Mouse (Mus musculus) heart, postnatal 10 days (tissue): Measurements from ENCODE around the gene Gatc. TPM values are rescaled to one million over a fixed set of nuclear protein-coding genes. Genes with fewer than 3 reads are reported as not detected.

ENCODE experiments used
- DNase-seq, 2 experiments: peaks; one replicate each; pipeline ENCODE4 v3.0.0; 2021
- intact Hi-C: fragments of 180-260 bp; cut with DNase I; formaldehyde crosslinking; loops from one replicate; pipeline ENCODE4 v1.15.1; 2025
- total RNA-seq, 2 experiments: library from RNA; stranded (reverse); gene quantifications; 2 replicates each; pipeline ENCODE4 v1.2.3; 2021

The Gatc gene
- total RNA-seq, 2 experiments from 2014 or later, result 16.7 to 18.2 TPM

DNA sequence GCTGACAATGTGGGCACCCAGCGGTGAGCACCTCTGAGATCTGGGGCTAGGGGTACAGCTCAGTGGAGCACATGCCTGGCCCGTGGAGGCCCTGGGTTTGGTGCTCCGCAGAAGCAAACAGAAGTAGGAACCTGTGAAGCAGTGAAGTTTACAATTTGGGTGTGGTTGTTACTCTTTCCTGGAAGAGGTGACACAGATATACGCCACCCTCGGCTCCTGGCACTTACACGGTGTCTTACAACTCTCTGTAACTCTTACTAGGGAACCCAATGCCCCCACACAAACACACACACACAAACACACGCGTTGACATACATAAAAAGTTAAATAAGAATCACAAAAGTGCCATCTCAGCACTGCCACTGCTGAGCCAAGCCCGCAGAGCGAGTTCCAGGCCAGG, 44.6 kb downstream of the Gatc start:
- intact Hi-C loops, result no loop called here
- no peak for DNase-seq

- intact Hi-C loops, result loop anchor here (5.0 kb wide), 1 partner anchor 33 kb away; the partner anchor contains the start of gene Srsf9
- DNase-seq, result no peak
Observed at GRCm38 (mm10) chr5:115294173-115294572, 46.8 kb downstream of the Gatc start.

- intact Hi-C loops, result loop anchor here (5.0 kb wide), 1 partner anchor 58 kb away; the partner anchor contains the start of genes Gatc and Triap1
Observed at GRCm38 (mm10) chr5:115284735-115285134, 56.2 kb downstream of the Gatc start.

More at GRCm38 (mm10) chr5:115284735-115285134, 56.2 kb downstream of the Gatc start:
- no peak for DNase-seq

Other genes starting within 250 kb of the Gatc start
- not detected for gene Gm10401, start 242.9 kb downstream of the Gatc start, total RNA-seq
- 100 to 1,000 TPM; 198 to 202 TPM for gene Acads, start 221.8 kb downstream of the Gatc start, total RNA-seq
- gene Unc119b, start 206.2 kb downstream of the Gatc start, total RNA-seq, result 10 to 100 TPM; 23.8 TPM
- 10 to 100 TPM; 72.9 to 85.0 TPM for gene Mlec, start 183.0 kb downstream of the Gatc start, total RNA-seq
- 1 to 10 TPM; 6.4 to 6.6 TPM for gene Cabp1, start 146.8 kb downstream of the Gatc start, total RNA-seq
- 10 to 100 TPM; 28.9 to 30.8 TPM for gene Pop5, start 105.3 kb downstream of the Gatc start, total RNA-seq
- 100 to 1,000 TPM; 296 to 317 TPM for gene Rnf10, start 68.3 kb downstream of the Gatc start, total RNA-seq
- gene Coq5, start 61.5 kb downstream of the Gatc start, total RNA-seq, result 100 to 1,000 TPM; 131 to 134 TPM
- 100 to 1,000 TPM; 183 to 245 TPM for gene Dynll1, start 40.2 kb downstream of the Gatc start, total RNA-seq
- gene Srsf9, start 14.0 kb downstream of the Gatc start, total RNA-seq, result 10 to 100 TPM; 35.5 to 39.1 TPM
- gene Triap1, start within 50 bp of the Gatc start, total RNA-seq, result 10 to 100 TPM; 23.2 to 24.3 TPM
- 100 to 1,000 TPM; 464 to 577 TPM for gene Cox6a1, start 7.8 kb upstream of the Gatc start, total RNA-seq
- gene Msi1, start 88.4 kb upstream of the Gatc start, total RNA-seq, result 1 to 10 TPM; 3.1 to 4.3 TPM
- not detected for gene Pla2g1b, start 125.1 kb upstream of the Gatc start, total RNA-seq
- gene Sirt4, start 143.5 kb upstream of the Gatc start, total RNA-seq, result 10 to 100 TPM; 14.3 to 20.2 TPM
- 10 to 100 TPM; 58.9 to 64.7 TPM for gene Pxn, start 165.5 kb upstream of the Gatc start, total RNA-seq
- gene Rplp0, start 218.3 kb upstream of the Gatc start, total RNA-seq, result 100 to 1,000 TPM; 788 to 793 TPM
- 10 to 100 TPM; 47.2 to 51.7 TPM for gene Gcn1l1, start 224.1 kb upstream of the Gatc start, total RNA-seq